Mouse (Mus musculus): ENCODE measurements around the gene Vwc2. TPM values are rescaled to one million over a fixed set of nuclear protein-coding genes. Genes with fewer than 3 reads are reported as not detected.

The Vwc2 gene
- 1.1 TPM for polyA plus RNA-seq (2014; fragmentation: Illumina TruSeq; extraction: RNeasy Lipid Tissue Mini Kit (QIAGEN cat#74804); ENCODE audit: insufficient read depth, low read depth, low replicate concordance)

GRCm38 (mm10) chr11:11113576-11114233, at the start of gene Vwc2:
TSS of gene Vwc2 (plus strand) at chr11:11114223.

